Comparison of ENCODE assay signal across 18 mouse cellular contexts in the genomic region with DNA sequence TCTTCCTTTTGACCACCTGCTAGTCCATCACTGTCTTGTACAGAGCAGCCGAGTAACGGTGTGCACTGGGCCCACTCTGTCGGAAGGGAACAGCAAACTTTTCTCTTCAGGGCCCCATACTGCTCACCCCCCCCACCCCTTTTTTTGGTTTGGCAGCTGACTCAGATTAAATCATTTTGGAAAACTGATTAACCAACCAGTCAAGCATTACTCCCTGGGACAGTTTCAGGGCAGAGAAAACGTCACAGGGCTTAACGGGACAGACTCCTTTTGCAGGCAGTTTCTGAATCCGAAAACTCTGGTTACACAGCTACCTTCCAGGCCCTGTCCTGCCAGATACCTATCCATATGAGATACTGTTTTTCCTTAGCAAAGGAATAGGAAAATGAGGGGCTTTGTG.
"Had no signal": no experiment of that assay in that cellular context is flagged by ENCODE, and none has a peak within 500 bp of the region (broad histone marks: within the 10 kb centered on the region; RNA-seq: fewer than 3 reads in every experiment).

No protein-coding gene starts in this region.

- H3K9ac ChIP-seq: lung, embryonic 14.5 days; midbrain, embryonic 12.5 days; neural tube, embryonic 12.5 days had no signal

- H3K4me2 ChIP-seq: lung, embryonic 14.5 days; midbrain, embryonic 12.5 days; neural tube, embryonic 12.5 days had no signal

- ATAC-seq: midbrain, embryonic 16.5 days had no signal

- H3K27me3 ChIP-seq: midbrain, embryonic 12.5 days; neural tube, embryonic 12.5 days had no signal

- DNase-seq: lung, adult 18-20 months; lung, embryonic 14.5 days; lung, postnatal 10 days; lung, postnatal 4 days; midbrain, embryonic 14.5 days; retina, postnatal 1 day; right cerebral cortex, adult 18-20 months; right cerebral cortex, postnatal 25 days; right cerebral cortex, postnatal 4 days; spleen, adult 18-20 months; thymus, adult 18-20 months; thymus, postnatal 14 days; thymus, postnatal 36 days had no signal

- H3K4me3 ChIP-seq: midbrain, embryonic 10.5 days; midbrain, embryonic 12.5 days; myocyte; neural tube, embryonic 12.5 days had no signal

- H3K4me1 ChIP-seq: midbrain, embryonic 10.5 days; midbrain, embryonic 12.5 days; neural tube, embryonic 12.5 days had no signal

- H3K27ac ChIP-seq: midbrain, embryonic 10.5 days; midbrain, embryonic 12.5 days; neural tube, embryonic 12.5 days had no signal

- H3K9me3 ChIP-seq: midbrain, embryonic 10.5 days; midbrain, embryonic 12.5 days; neural tube, embryonic 12.5 days had no signal
